Mouse (Mus musculus) cortical plate, adult 2 months (tissue): ENCODE measurements around the gene 9930111J21Rik1.

Experiments used
- CTCF ChIP-seq: fragments of 200-500 bp; IDR thresholded peaks from 2 replicates; pipeline ENCODE4 v1.5.1; 2011; ENCODE audit warnings: mild to moderate bottlenecking, control low read depth, low read length; ENCODE audit not compliant: insufficient read depth; ENCODE audit errors: extremely low read depth
- POLR2A ChIP-seq: fragments of 200-500 bp; IDR thresholded peaks from 2 replicates; pipeline ENCODE4 v1.6.1; 2011; ENCODE audit warnings: mild to moderate bottlenecking, low read length, control low read depth; ENCODE audit not compliant: insufficient read depth; ENCODE audit errors: extremely low read depth

DNA sequence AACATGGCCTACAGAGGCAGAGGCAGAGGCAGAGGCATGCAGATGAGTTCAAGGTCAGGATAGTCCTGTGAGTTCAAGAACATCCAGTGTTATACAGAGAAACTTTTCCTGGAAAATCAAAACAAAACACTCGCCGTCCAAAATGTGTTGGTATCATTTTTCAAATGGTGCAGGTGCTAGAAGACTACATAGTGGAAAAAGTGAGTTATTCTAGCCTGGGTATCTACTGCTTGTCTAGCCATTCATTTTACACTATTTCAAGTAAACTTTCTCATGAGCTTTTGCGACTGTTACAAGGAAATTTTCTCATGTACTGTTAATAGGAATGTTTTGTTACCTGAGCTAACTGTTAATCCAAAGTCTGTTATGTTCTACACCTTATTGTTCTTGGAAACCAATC, 60.8 kb downstream of the 9930111J21Rik1 start:
- TF ChIP-seq POLR2A = no peak
- TF ChIP-seq CTCF = no peak
